Mouse (Mus musculus) brain, embryonic 14.5 days (tissue): ENCODE measurements around the gene Sstr2.

ENCODE experiments used
- CTCF ChIP-seq: fragments of 200-500 bp; IDR thresholded peaks from 2 replicates; pipeline ENCODE4 v1.5.1; 2012; ENCODE audit warnings: inconsistent platforms, mild to moderate bottlenecking, moderate library complexity, borderline replicate concordance; ENCODE audit not compliant: insufficient read depth, insufficient read length; ENCODE audit errors: extremely low read depth
- POLR2A ChIP-seq: fragments of 200-500 bp; IDR thresholded peaks from 2 replicates; pipeline ENCODE4 v1.6.1; 2012; ENCODE audit warnings: mild to moderate bottlenecking, inconsistent platforms, borderline replicate concordance; ENCODE audit not compliant: poor library complexity, insufficient read depth, insufficient read length, severe bottlenecking; ENCODE audit errors: extremely low read depth

DNA sequence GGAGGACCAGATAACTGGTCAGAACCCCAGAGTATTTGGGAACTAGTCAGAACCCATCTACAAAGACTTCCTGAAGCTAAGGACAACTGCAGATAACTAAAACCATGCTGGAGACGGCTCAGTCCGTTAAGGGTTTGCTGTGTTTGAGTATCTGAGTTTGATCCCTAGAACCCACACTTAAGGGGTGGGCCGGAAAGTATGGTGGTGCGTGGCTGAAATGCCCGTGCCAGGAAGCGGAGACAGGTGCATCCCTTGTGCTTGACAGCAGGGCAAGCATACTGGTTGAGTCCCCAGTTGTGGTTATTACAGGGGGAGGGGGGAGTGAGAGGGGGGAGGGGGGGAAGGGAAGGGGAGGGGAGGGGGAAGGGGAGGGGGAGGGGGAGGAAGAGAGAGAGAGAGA is 4.7 kb upstream of the Sstr2 start:
- TF ChIP-seq CTCF = no peak
- TF ChIP-seq POLR2A = no peak
